Mouse (Mus musculus) right cerebral cortex, postnatal 4 days (tissue): ENCODE data around the gene Nod2.
"Not testable (repeated sequence)": the region's sequence is repeated elsewhere in the genome, so short reads cannot be mapped to it uniquely, and the experiment has no call there.

Experiments
- DNase-seq: peaks from one replicate; pipeline ENCODE4 v3.0.0-alpha.2; 2022

Gene Nod2

DNA sequence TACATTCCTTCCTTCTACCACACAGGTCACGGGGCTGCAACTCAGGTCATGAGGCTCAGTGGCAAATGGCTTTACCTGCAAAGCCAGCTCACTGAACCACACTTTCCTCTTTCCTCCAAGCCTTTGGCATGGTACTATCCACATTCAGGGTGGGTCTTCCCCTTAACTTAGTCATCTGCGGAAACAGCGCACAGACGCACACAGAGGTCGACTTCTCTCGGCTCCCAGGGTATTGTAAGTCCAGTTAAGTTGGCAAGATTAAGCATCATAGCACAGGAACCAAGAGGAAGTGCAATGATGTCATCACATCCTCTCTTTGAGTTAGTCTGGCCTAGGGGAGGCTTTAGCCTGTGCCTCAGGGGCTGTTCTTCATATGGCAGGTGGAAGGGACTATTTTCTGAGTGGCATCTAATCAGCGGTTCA is 13.8 kb upstream of the Nod2 start:
- no peak for DNase-seq

DNA sequence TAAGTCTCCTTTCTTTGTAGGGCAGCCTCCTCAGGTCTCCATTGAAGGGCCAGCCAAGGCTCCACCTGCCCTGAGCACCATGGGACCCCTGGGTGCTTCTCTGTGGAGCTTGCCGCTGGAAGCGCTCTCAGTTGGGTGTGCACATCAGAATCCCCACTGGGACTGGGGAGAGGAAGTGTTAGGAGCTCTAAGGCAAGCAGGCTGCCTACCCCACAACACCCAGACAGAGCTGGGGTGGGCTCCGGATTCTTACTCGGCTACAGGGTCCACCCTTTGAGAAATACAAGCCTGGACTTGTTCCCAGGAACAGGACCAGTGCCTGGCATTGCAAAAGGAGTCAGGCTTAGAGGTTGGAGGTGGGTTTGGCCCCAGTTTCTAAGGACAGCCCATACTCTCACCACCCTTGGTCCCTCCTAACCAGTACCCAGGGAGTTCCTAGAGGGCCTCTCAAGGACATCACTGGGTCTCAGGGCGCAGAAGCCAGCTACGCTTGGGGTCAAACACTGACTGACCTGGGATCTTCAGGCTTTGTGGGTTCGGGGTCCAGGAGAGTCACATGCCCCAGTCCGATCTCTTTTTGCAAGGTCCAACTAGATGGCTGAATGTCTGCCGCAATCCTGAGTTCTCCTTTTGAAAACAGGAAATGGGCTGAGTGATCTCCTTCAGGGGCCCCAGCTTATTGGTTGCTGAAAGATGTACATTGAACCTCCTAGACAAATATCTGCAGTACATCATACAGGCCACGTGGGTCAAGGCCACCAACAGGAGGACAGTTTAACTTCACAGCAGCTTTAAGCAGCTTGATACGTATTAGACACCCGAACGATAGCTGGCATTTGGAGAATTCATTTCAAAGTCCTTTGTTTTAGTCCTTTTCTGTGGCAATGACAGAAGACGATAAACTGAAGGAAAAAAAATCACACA is 11.4 kb upstream of the Nod2 start, which contains the start of gene Snx20:
TSS of gene Snx20 (minus strand) at position 655 of the 924 bp plus-strand sequence.
- no peak for DNase-seq

DNA sequence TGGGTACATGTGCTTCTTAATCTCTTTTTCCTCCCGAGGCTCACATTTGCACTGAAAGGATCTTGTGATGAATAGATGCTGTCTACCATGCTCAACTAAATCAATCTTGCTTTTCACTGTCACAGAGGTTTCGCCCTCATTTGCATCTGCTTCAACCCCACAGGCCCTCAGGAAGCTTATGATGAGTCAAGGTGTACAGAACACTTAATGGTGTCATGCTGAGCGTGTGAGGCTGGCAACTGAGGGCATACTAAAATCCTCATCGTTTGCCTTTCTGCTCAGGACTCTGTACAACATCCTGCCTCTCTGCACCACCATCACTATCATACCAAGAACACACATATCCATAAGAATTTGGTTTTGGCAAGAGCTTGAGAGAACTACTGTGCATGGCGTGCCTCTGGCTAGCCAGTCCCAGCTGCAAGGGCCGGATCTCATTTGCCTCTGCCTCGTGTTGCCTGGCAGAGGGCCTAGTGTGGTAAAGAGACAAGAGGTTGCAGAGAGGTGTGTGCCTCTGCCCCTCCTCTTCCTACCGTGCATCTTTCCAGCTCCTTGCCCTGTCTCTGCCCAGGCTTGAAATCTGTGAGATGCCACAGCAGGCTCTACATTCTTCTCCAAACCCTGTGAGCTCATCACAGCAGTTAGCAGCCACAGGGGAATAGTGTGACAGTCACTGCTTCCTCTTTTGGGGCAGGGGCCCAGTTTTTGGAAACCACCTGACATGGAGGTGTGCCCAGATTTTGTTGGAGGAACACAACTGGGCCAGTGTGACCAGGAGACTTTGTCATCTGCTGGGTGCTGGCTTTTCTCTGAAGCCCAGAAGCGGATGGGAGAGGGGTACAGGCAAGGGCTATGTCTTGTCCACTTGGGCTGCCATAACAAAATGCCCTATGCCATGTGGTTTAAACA is 9.8 kb upstream of the Nod2 start:
- no peak for DNase-seq

DNA sequence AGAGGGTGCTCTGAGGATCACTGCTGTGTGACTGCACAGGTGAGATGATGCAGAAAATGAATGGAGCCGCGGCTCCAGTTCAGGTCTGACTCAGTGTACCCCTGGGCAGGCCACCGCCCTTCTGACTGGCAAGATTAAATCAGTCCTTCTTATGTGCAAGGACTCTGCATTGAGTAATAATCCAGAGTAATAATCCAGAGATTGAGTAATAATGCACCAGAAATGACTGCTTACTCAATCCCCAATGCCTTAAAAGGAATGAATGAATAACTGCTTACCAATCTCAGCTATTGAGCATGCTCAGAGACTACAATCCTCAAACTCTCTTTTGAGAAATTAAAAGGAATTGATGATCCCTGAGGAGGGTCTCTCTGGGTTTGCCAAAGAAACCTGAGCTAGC is 8.2 kb upstream of the Nod2 start:
- no peak for DNase-seq

DNA sequence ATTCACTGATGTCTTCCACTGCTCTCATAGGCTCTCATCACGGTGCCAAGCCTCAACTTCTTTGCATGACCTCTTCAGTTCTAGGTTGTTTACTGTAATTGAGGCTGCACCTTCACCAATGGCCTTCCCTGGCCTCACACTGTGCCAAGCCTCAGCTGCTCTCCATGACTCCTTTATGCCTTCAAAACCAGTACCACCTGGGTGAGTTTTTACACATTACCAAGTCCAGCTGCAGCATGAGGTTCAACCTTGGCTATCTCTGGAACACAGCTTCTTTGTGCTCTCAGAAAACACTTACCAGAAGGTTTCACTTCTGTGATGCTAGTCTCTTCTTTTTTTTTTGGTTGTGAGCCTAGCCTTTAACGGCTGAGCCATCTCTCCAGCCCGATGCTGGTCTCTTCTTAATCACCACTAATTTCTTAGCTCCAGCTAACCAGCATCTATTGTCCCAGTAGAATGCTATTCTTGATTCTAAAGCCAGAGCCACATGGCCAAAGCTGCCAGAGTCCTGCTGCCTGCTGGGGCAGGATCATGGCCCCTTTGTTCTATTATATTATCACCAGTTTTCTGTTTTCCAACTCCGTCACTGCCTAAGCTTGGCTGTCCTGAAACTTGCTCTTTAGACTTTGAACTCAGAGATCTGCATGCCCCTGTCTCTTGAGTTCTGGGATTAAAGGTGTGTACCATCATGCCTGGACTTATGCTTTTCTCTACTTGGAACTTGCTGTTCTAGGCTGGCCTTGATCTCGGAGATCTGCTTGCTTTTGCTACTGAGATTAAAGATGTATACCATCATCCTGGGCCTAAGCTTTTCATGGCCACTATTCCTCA is 4.2 kb upstream of the Nod2 start:
- no peak for DNase-seq

DNA sequence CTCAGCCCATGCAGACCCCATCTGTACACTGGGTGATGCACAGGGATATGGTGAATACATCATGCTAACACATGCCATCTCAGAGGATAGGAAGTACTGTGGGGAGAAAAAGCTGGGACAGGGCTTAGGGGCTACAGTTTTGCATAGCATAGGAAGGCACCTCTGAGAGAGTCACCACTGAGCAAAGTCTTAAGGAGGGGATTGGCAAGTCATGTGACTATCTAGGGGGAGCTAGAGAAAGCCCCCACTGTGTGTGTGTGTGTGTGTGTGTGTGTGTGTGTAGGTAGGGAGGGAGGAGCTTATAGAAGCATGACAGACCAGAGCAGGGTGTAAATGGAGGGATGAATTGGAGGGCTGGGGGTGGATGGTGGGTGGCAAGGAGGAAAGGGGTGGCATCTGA is 1.2 kb downstream of the Nod2 start:
- no peak for DNase-seq

DNA sequence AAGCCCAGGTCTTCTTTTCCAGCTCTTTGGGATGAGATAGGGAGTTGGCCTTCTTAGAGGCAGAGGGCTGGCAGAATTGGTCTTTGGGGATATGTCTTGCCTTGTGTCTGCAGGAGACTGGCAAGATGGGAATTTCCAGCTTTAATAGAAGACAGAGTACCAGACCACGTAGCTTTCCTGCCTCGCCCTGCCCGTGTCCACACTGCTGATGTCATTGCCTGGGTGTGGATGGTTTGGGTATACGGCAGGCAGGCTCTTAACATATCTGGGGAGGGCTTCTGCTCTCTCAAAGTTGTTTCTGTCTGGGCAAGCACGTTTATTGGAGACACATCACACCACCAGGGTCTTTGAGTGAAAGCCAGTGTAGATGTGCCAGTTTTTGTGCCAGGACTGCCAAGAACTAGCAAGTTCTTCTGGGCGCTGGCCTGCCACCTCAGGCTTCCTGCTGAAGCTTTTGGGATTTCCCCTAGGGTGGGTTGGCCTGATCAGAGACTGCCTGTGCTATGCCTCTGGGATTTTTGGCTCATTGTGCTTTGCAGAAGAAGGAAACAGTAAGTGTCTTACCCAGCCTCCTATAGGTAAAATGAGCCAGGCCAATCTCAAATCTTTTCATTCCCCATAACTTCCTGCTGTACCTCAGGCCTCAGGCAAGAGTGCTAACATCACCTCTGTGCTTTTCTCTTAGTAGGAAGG is 3.0 kb downstream of the Nod2 start:
- no peak for DNase-seq

DNA sequence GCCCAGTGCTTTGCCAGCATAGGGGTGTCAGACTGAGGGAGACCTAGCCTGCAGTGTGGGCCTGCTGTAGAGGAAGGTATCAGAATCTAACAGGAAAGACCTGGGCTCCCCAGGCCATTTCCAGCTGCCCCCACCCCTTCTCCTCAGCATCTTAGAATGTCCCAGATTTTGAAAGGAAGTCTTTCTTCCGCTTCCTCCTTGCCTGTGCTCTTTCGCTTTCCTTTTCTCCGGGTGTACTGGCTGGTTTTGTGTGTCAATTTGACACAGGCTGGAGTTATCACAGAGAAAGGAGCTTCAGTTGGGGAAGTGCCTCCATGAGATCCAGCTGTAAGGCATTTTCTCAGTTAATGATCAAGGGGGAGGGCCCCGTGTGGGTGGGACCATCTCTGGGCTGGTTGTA is 4.0 kb downstream of the Nod2 start:
- DNase-seq, result not testable (repeated sequence)

DNA sequence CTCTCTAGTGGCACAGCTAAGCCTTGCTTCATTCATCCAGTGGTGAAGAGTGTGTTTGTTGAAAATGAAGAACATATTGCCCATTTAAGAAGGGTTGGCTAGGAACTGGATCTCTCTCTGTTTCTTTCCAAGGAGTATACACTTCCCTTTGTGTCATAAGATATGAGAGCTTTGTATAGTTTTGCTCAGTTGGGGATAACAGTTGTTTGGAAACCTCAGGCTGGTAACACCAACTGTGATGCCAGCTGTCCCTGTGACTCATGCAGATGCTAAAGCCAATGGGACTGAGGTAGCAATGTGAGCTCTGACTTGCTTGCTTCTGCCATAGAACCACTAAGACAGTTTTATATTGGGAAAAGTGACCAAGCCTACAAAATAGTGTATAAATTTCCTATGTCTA is 8.2 kb downstream of the Nod2 start:
- no peak for DNase-seq

DNA sequence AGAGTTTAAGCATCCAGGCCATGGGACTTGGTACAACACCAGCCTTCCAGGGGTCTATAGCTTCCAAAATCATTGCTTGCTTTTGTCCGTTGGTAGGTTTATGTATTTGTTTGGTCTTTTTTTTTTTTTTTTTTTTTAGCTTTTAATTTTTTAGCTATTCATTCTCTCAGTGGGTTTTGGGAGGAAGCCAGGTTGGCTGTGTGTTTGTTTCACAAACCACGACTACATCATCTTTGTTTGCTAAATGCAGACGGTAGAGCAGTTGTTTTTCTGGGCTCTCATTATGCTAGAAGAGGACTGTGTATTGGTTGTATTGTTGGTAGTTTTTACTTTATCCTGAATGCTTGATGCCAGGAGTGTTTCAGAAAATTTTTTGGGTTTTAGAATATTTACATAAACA is 12.8 kb downstream of the Nod2 start:
- peak; percentile 28 for DNase-seq

DNA sequence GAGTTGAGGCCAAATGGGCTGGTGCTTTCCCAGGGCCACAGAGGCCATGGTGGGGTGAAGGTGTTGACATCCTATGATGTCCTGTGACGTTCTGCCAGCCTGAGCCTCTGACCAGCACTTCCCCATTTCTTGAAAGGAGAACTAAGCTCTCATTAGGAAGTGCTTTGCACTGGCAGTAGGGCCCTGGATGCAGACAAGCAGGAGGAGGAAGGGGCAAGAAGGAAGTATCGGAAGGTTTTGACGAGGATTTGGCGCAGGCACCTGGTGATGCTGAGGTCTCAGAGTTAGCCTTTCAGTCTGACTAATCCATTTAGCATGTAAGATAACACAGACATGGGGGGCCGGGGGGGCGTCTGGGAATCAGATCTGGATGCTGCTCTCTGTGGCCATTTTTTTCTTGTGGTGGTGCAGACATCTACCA is 15.3 kb downstream of the Nod2 start:
- DNase-seq, result no peak

DNA sequence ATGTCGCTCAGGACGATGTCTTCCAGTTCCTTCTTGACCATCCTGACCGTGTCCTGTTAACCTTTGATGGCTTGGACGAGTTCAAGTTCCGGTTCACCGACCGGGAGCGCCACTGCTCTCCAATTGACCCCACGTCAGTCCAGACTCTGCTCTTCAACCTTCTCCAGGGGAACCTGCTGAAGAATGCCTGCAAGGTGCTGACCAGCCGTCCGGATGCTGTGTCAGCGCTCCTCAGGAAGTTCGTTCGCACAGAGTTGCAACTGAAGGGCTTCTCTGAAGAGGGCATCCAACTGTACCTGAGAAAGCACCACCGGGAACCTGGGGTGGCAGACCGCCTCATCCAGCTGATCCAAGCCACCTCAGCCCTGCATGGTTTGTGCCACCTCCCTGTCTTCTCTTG is 17.0 kb downstream of the Nod2 start:
- no peak for DNase-seq

DNA sequence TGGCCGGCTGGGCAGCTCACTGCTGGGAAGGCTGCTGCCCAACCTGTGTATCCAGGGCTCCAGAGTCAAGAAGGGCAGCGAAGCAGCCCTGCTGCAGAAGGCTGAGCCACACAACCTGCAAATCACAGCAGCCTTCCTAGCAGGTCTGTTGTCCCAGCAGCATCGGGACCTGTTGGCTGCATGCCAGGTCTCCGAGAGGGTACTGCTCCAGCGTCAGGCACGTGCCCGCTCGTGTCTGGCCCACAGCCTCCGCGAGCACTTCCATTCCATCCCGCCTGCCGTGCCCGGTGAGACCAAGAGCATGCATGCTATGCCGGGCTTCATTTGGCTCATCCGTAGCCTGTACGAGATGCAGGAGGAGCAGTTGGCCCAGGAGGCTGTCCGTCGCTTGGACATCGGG is 17.8 kb downstream of the Nod2 start:
- DNase-seq, result no peak

DNA sequence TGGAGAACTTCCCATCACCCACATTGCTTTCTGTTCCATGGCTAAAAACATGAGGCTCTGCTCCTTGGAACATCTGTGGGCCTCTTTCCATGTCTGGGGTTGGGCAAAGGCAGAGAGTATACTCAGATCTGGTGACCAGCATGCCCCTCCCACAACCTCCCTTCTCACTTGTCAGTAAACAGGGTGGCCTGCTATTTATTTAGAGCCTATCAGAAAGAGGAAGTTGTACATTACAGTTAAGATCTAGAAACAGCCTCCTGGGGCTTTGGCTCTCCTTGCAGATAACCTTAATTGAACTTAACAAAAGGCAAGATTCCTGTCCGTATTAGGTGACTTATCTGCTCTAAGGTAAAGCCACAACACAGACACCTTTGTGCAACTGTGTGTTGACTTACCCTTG is 19.3 kb downstream of the Nod2 start:
- DNase-seq, result no peak

DNA sequence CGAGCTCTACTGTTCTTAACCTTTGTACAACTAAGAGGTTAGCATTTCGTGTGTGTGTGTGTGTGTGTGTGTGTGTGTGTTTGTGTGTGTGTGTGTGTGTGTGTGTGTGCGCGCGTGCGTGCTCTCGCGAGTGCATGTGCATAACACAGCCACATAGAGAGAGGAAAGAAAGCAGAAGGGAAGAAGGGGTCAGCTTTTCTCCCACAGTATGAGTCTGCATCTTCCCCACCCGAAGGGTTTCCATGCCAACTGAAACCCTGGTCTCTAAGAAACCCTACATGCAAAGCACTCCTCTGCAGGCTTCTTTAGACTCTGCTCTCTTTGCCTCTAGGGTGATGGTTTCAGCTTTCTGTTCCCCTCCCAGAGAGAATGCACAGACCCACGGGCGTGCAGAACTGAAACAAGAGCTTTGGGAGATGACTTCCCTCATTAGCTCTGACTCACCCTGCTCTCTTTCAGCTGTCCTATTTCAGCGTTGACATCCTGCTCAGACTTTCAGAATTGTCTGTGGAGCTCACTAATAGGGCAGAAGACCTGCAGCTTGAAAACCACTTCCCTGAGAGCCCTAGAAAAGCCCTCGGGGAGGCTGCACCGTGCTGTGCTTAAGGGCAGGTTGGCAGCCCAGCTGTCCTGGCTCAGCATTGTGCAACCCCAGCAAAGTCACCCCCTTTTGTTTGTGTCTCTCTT is 21.4 kb downstream of the Nod2 start:
- peak; percentile 27 for DNase-seq

DNA sequence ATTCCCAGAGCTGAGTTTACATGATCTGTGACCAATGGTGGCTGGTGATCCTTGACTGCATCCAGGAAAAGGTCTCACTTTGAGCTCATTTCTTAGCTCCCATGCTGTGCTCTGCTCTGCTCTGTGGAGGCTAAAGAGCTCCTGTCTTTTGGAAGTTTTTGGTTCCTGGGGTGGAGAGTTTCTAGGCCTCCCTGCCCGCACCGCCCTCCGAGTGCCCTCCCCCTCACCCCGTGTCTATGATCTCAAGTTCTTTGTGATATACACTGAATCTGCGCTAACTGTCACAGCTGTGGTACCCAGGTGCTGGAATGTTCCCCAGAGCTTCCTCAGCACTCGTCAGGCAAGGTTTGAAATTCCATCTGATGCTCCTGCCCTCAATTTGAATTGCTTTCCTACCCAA is 23.7 kb downstream of the Nod2 start:
- DNase-seq, result no peak

DNA sequence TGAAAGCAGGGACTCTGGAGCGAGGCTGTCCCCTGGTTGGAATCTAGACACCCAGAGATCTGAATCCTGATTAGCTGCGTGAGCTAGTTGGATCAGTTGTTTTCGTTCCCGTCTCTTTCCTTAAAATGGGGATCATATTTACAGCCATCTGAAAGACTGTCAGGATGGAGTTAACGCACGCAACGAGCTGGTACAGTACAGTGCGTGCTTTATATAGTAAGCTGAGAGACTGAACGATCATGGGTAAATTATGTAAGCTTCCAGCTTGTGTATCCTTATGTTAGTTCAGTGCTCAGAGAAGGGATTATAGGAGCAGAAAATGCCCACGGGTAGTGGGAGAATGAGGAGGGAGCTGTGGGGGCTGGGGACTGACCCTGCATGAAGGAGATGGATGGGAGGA is 24.5 kb downstream of the Nod2 start:
- no peak for DNase-seq

DNA sequence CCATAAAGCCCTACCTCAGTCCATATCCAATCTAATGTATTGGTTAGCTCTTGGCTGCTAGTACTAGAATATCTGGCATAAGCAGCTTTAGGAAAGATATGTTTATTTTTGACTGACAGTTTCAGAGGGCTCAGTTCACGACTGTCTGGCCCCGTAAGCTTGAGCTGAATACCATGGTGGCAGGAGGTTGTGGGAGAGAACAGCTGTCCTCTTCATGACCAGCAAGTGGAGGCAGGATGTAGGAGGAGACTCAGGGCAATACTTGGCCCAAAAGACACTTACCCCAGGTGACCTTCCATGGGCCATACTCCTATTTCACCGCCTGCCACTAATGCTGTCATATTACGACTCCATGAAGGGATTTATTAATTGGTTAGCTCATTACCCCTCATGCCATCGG is 26.7 kb downstream of the Nod2 start:
- no peak for DNase-seq

DNA sequence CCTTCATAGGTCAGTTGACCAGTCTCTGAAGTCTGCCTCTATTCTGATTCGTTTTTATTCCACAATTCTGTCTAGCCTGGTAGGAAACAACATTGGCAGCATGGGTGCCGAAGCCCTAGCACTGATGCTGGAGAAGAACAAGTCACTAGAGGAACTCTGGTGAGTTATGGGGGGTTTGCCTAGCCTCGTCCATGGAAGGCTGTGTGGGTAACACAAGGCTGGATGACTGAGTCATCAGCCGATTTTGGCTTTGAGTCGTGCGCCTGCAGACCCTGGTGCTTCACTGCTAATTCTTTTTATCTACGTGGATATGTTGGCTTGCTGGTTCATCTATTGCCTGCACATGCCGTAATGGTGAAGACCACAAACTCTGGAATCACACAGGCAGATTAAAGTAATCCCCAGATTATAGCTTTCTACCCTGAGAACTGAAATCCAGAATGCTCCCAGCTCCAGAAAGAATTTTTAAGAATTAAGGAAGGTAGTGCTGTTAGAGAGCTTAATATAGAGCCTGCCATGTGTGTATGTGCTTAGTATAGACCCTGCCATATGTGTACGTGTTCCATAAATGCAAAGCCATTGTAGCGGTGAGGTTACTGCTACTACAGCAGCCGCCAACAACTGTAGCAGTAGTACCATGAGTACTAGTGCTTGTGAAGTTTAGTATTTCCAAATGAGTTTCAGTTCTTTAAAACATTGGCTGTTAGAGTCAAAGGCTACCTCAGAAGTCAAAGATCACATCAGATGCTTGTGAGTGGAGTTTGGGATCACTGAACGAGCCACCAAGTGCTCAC is 28.5 kb downstream of the Nod2 start:
- DNase-seq, result no peak

DNA sequence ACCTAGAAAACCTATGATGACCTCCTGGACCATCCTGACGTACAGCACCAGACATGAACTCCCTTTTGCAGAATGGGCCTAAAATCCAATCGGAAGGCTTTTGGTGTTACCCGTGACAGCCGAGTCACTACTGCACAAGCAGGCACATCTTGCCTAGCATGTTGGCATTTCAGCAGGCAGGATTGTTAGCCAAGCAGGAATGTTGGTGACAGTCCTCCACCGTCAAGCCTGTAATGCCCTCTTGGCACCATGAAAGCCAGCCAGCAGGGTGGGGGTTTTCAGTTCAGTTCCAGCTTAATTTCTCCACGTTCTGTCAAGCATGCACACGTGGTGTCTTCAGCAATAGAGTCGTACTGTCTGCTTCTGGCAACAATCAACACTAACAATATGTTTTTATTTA is 30.0 kb downstream of the Nod2 start:
- no peak for DNase-seq

DNA sequence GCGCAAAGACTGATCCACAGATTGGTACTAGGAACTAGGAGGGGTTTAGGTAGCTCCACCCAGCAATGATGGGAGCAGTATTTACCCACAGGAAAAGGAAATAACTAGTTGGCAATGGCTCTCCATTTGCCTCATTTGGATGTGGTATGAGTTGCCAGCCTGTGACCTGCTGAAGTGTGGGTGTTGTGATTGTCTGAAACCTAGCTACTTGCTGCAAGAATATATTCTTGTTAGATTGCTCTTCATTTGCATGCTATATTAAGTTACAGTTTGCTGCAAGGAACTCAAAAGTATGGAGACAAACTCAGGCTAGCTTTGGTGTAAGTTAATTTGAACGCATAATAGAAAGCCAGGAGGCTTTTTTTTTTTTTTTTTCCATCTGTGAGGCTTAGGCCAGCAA is 33.5 kb downstream of the Nod2 start:
- no peak for DNase-seq
